Mouse (Mus musculus) lung, adult 2 months (tissue): ENCODE data around the gene Rom1.

Experiments used
- CTCF ChIP-seq: fragments of 200-500 bp; IDR thresholded peaks from 2 replicates; pipeline ENCODE4 v1.5.1; 2011; ENCODE audit warnings: mild to moderate bottlenecking, low read length, control low read depth; ENCODE audit not compliant: insufficient read depth
- POLR2A ChIP-seq: fragments of 200-500 bp; IDR thresholded peaks from 2 replicates; pipeline ENCODE4 v1.6.1; 2011; ENCODE audit warnings: low read depth, mild to moderate bottlenecking, control low read depth, low read length, borderline replicate concordance; ENCODE audit errors: extremely low read depth

GRCm38 (mm10) chr19:8919000-8919399, 10.2 kb downstream of the Rom1 start:
- no peak for TF ChIP-seq CTCF
- TF ChIP-seq POLR2A, result no peak
